8 mouse cellular contexts compared by ENCODE assay signal in genomic region chr11:77783211-77783746, GRCm38 (mm10). TPM values are rescaled to one million over a fixed set of nuclear protein-coding genes. Genes with fewer than 3 reads are reported as not detected.
DNase-seq lines count a peak whose midpoint lies in the region; ATAC-seq and TF ChIP-seq lines count a peak whose summit lies in the region.

No protein-coding gene starts in this region.

- peaks cover 7% of the 10 kb centered on the region; the same call in 1 of the 2 replicates for H3K36me3 ChIP-seq in limb, embryonic 12.5 days
- H3K36me3 ChIP-seq in limb, embryonic 10.5 days = peaks cover 32% of the 10 kb centered on the region
- H3K36me3 ChIP-seq in embryonic facial prominence, embryonic 15.5 days = peaks cover 2% of the 10 kb centered on the region
- no peaks in the 10 kb centered on the region for H3K36me3 ChIP-seq in kidney, embryonic 14.5 days (ENCODE audit: control insufficient read depth, insufficient read depth, low read length)
- peaks cover 2% of the 10 kb centered on the region; the same call in 1 of the 2 replicates for H3K36me3 ChIP-seq in thymus, adult 2 months (ENCODE audit: control insufficient read depth, insufficient read depth, low read length)

- H3K27ac ChIP-seq in limb, embryonic 12.5 days = peak overlapping the region; percentile 46; the same call in 1 of the 2 replicates
- no peak overlapping the region for H3K27ac ChIP-seq in limb, embryonic 10.5 days
- peak overlapping the region; percentile 89 for H3K27ac ChIP-seq in embryonic facial prominence, embryonic 15.5 days (replicated peaks)
- no peak overlapping the region; the same call in 1 of the 2 replicates for H3K27ac ChIP-seq in kidney, embryonic 14.5 days (ENCODE audit: low read depth, low read length)
- no peak overlapping the region; the same call in 1 of the 2 replicates for H3K27ac ChIP-seq in thymus, adult 2 months (ENCODE audit: control insufficient read depth, insufficient read depth, low read length)

- H3K4me1 ChIP-seq in limb, embryonic 12.5 days (replicated peaks) = peaks cover 35% of the 10 kb centered on the region
- peaks cover 37% of the 10 kb centered on the region for H3K4me1 ChIP-seq in limb, embryonic 10.5 days
- peaks cover 51% of the 10 kb centered on the region for H3K4me1 ChIP-seq in embryonic facial prominence, embryonic 15.5 days
- peaks cover 40% of the 10 kb centered on the region for H3K4me1 ChIP-seq in kidney, embryonic 14.5 days (ENCODE audit: control insufficient read depth, insufficient read depth, low read length)
- H3K4me1 ChIP-seq in thymus, adult 2 months (replicated peaks; ENCODE audit: control insufficient read depth, insufficient read depth, low read length) = peaks cover 48% of the 10 kb centered on the region

- no peaks in the 10 kb centered on the region for H3K9me3 ChIP-seq in limb, embryonic 12.5 days
- no peaks in the 10 kb centered on the region for H3K9me3 ChIP-seq in limb, embryonic 10.5 days (replicated peaks)
- no peaks in the 10 kb centered on the region for H3K9me3 ChIP-seq in embryonic facial prominence, embryonic 15.5 days (replicated peaks)
- no peaks in the 10 kb centered on the region for H3K9me3 ChIP-seq in kidney, embryonic 14.5 days (ENCODE audit: control insufficient read depth, low read length)

- no peak for DNase-seq in limb, embryonic 10.5 days (ENCODE audit: low spot score)
- DNase-seq in lung, postnatal 4 days = peak; percentile 52 to 74
- DNase-seq in thymus, adult 2 months = no peak
- no peak for DNase-seq in frontal cortex, postnatal 36 days (ENCODE audit: low spot score in 2 of 2)
- DNase-seq in right cerebral cortex, postnatal 36 days (ENCODE audit: low spot score in 2 of 2) = no peak

- H3K9ac ChIP-seq in limb, embryonic 12.5 days (replicated peaks) = no peak overlapping the region
- no peak overlapping the region for H3K9ac ChIP-seq in embryonic facial prominence, embryonic 15.5 days
- no peak overlapping the region for H3K9ac ChIP-seq in kidney, embryonic 14.5 days (ENCODE audit: low read depth, low read length)

- TF ChIP-seq CTCF in thymus, adult 2 months (IDR thresholded peaks at IDR 0.05; ENCODE audit: borderline replicate concordance, control insufficient read depth, extremely low read depth, insufficient read depth, low read length, poor library complexity) = no peak

- H3K4me3 ChIP-seq in limb, embryonic 12.5 days (replicated peaks) = no peak overlapping the region
- no peak overlapping the region for H3K4me3 ChIP-seq in limb, embryonic 10.5 days
- no peak overlapping the region for H3K4me3 ChIP-seq in embryonic facial prominence, embryonic 15.5 days (replicated peaks)
- no peak overlapping the region for H3K4me3 ChIP-seq in kidney, embryonic 14.5 days (ENCODE audit: low read length)
- H3K4me3 ChIP-seq in thymus, adult 2 months (ENCODE audit: control insufficient read depth, insufficient read depth, low read length) = no peak overlapping the region

- ATAC-seq in limb, embryonic 12.5 days (ENCODE audit: insufficient number of reproducible peaks, insufficient read depth, low FRiP score, low TSS enrichment, low read depth) = no peak
- ATAC-seq in embryonic facial prominence, embryonic 15.5 days (ENCODE audit: insufficient number of reproducible peaks, low FRiP score, low TSS enrichment, low read depth) = peak; percentile 77
- peak; percentile 22; the same call in 1 of the 2 replicates for ATAC-seq in kidney, embryonic 14.5 days (ENCODE audit: low FRiP score, low TSS enrichment)

- TF ChIP-seq POLR2A in thymus, adult 2 months (IDR thresholded peaks at IDR 0.05; ENCODE audit: control insufficient read depth, extremely low read depth, insufficient read depth, low read length, poor library complexity) = no peak

- H3K27me3 ChIP-seq in limb, embryonic 12.5 days = no peaks in the 10 kb centered on the region
- H3K27me3 ChIP-seq in limb, embryonic 10.5 days (ENCODE audit: low read depth, poor library complexity, severe bottlenecking) = no peaks in the 10 kb centered on the region
- no peaks in the 10 kb centered on the region for H3K27me3 ChIP-seq in embryonic facial prominence, embryonic 15.5 days
- no peaks in the 10 kb centered on the region for H3K27me3 ChIP-seq in kidney, embryonic 14.5 days (ENCODE audit: control insufficient read depth, insufficient read depth, low read length)
- H3K27me3 ChIP-seq in thymus, adult 2 months (ENCODE audit: control insufficient read depth, insufficient read depth, low read length) = no peaks in the 10 kb centered on the region

- WGBS in limb, embryonic 12.5 days = 70% methylated on average over 10 of the region's 10 CpGs
- WGBS in limb, embryonic 10.5 days = 71% methylated on average over 10 of the region's 10 CpGs
- 32% methylated on average over 10 of the region's 10 CpGs for WGBS in embryonic facial prominence, embryonic 15.5 days
- 78% methylated on average over 10 of the region's 10 CpGs for WGBS in kidney, embryonic 14.5 days
- WGBS in thymus, adult 2 months = 64% methylated on average over 10 of the region's 10 CpGs

- no peak overlapping the region for H3K4me2 ChIP-seq in limb, embryonic 12.5 days
- peak overlapping the region; percentile 25; the same call in 1 of the 2 replicates for H3K4me2 ChIP-seq in embryonic facial prominence, embryonic 15.5 days (replicated peaks)
- no peak overlapping the region for H3K4me2 ChIP-seq in kidney, embryonic 14.5 days (replicated peaks; ENCODE audit: low read depth, low read length)

RNA-seq across cellular contexts. Expression of gene Gm10277, which starts 4.3 kb away (rescaled TPM):
- polyA plus RNA-seq in limb, embryonic 12.5 days (2016; fragmentation: Nextera tagmentation; extraction: Ambion mirVana) = 1.9 and 2.6 TPM in 2 replicates
- 1.1 and 1.4 TPM in 2 replicates for polyA plus RNA-seq in limb, embryonic 10.5 days (2016; fragmentation: Nextera tagmentation; extraction: Ambion mirVana)
- 1.3 and 1.4 TPM in 2 replicates for polyA plus RNA-seq in embryonic facial prominence, embryonic 15.5 days (2015; fragmentation: Nextera tagmentation; extraction: Ambion mirVana)
- polyA plus RNA-seq in kidney, embryonic 14.5 days (2014; fragmentation: Nextera tagmentation; extraction: Ambion mirVana) = 0.92 and 1.4 TPM in 2 replicates
- not detected in 2 replicates for polyA plus RNA-seq in thymus, adult 2 months (2012; rRNA removed)

RNA-seq across cellular contexts. Expression of gene Myo18a, which starts 20.2 kb away (rescaled TPM):
- 31.5 and 36.4 TPM in 2 replicates for polyA plus RNA-seq in limb, embryonic 12.5 days (2016; fragmentation: Nextera tagmentation; extraction: Ambion mirVana)
- 25.6 and 29.5 TPM in 2 replicates for polyA plus RNA-seq in limb, embryonic 10.5 days (2016; fragmentation: Nextera tagmentation; extraction: Ambion mirVana)
- polyA plus RNA-seq in embryonic facial prominence, embryonic 15.5 days (2015; fragmentation: Nextera tagmentation; extraction: Ambion mirVana) = 56.3 and 58.9 TPM in 2 replicates
- polyA plus RNA-seq in kidney, embryonic 14.5 days (2014; fragmentation: Nextera tagmentation; extraction: Ambion mirVana) = 19.1 and 21.1 TPM in 2 replicates
- polyA plus RNA-seq in thymus, adult 2 months (2012; rRNA removed) = 105 and 122 TPM in 2 replicates

RNA-seq across cellular contexts. Expression of gene Cryba1, which starts 58.2 kb away (rescaled TPM):
- 0.28 TPM in 1 of 2 replicates, not detected in the other for polyA plus RNA-seq in limb, embryonic 12.5 days (2016; fragmentation: Nextera tagmentation; extraction: Ambion mirVana)
- not detected in 2 replicates for polyA plus RNA-seq in limb, embryonic 10.5 days (2016; fragmentation: Nextera tagmentation; extraction: Ambion mirVana)
- polyA plus RNA-seq in embryonic facial prominence, embryonic 15.5 days (2015; fragmentation: Nextera tagmentation; extraction: Ambion mirVana) = 6.0 and 7.2 TPM in 2 replicates
- not detected in 2 replicates for polyA plus RNA-seq in kidney, embryonic 14.5 days (2014; fragmentation: Nextera tagmentation; extraction: Ambion mirVana)
- polyA plus RNA-seq in thymus, adult 2 months (2012; rRNA removed) = 0.13 and 0.36 TPM in 2 replicates

Comparison
In these comparisons a context has a peak if more than half of its experiments do, and no peak if none do; other contexts are left out.
1. H3K27ac ChIP-seq: peak in limb, embryonic 12.5 days (single experiment) and embryonic facial prominence, embryonic 15.5 days (single experiment); none in limb, embryonic 10.5 days (single experiment), kidney, embryonic 14.5 days (single experiment) and thymus, adult 2 months (single experiment).
2. DNase-seq: peak in lung, postnatal 4 days (2 of 2); none in limb, embryonic 10.5 days (single experiment), thymus, adult 2 months (single experiment), frontal cortex, postnatal 36 days (0 of 2) and right cerebral cortex, postnatal 36 days (0 of 2).